Mouse (Mus musculus): ENCODE data around the gene Tprkb.

GRCm38 (mm10) chr6:85908341-85908740 lies 3.3 kb upstream of the Tprkb start:
- TF ChIP-seq CTCF (IDR thresholded peaks at IDR 0.05; ENCODE audit: low read depth) (no peak), EP300 (IDR thresholded peaks at IDR 0.05; ENCODE audit: low read depth) (no peak)

Data from liver, postnatal 0 days (tissue).